Mouse (Mus musculus) testis, postnatal 10 days (tissue): ENCODE measurements at regions not wholly inside any gene's neighbourhood (a gene's known extent, or its start where the extent isn't known, plus 50 kb on each side); places are given as distances from the start of the nearest gene placed in this dataset.

Experiments
- DNase-seq: peaks from one replicate; pipeline ENCODE4 v3.0.0; 2021; ENCODE audit warnings: low spot score

- no peak for DNase-seq
Observed at GRCm38 (mm10) chr6:94413987-94414360, 86.2 kb upstream of the Slc25a26 start.

GRCm38 (mm10) chr6:94413297-94413986 lies 86.7 kb upstream of the Slc25a26 start:
- DNase-seq, result no peak

- DNase-seq, result no peak
Observed at GRCm38 (mm10) chr6:94412341-94412740, 87.8 kb upstream of the Slc25a26 start.

GRCm38 (mm10) chr6:94410480-94410879 lies 89.7 kb upstream of the Slc25a26 start:
- DNase-seq, result no peak

- DNase-seq, result no peak
Observed at GRCm38 (mm10) chr6:94408996-94409395, 91.1 kb upstream of the Slc25a26 start.

- DNase-seq, result no peak
Observed at GRCm38 (mm10) chr6:94407751-94408150, 92.4 kb upstream of the Slc25a26 start.

- DNase-seq, result no peak
Observed at GRCm38 (mm10) chr6:94405371-94406076, 94.6 kb upstream of the Slc25a26 start.

GRCm38 (mm10) chr6:94401617-94402481 lies 98.3 kb upstream of the Slc25a26 start:
- DNase-seq, result no peak

GRCm38 (mm10) chr6:94401061-94401591 lies 99.0 kb upstream of the Slc25a26 start:
- DNase-seq, result peak; percentile 43

- DNase-seq, result peak; percentile 57
Observed at GRCm38 (mm10) chr6:94400471-94401051, 99.6 kb upstream of the Slc25a26 start.

- DNase-seq, result no peak
Observed at GRCm38 (mm10) chr6:94391134-94391533, 107.4 kb upstream of the Magi1 start.

- no peak for DNase-seq
Observed at GRCm38 (mm10) chr6:94390403-94390802, 106.7 kb upstream of the Magi1 start.

- DNase-seq, result no peak
Observed at GRCm38 (mm10) chr6:94389716-94390115, 106.0 kb upstream of the Magi1 start.

- no peak for DNase-seq
Observed at GRCm38 (mm10) chr6:94387648-94388047, 103.9 kb upstream of the Magi1 start.

GRCm38 (mm10) chr6:94385531-94385930 lies 101.8 kb upstream of the Magi1 start:
- no peak for DNase-seq

- no peak for DNase-seq
Observed at GRCm38 (mm10) chr6:94369991-94370390, 86.3 kb upstream of the Magi1 start.

- no peak for DNase-seq
Observed at GRCm38 (mm10) chr6:94363951-94364350, 80.2 kb upstream of the Magi1 start.

- DNase-seq, result no peak
Observed at GRCm38 (mm10) chr6:94362626-94363025, 78.9 kb upstream of the Magi1 start.

- DNase-seq, result no peak
Observed at GRCm38 (mm10) chr6:94357568-94357967, 73.9 kb upstream of the Magi1 start.

GRCm38 (mm10) chr6:94354451-94355095 lies 70.9 kb upstream of the Magi1 start:
- no peak for DNase-seq

- no peak for DNase-seq
Observed at GRCm38 (mm10) chr6:94344296-94344695, 60.6 kb upstream of the Magi1 start.

GRCm38 (mm10) chr6:94340546-94340945 lies 56.8 kb upstream of the Magi1 start:
- DNase-seq, result no peak
